Mouse (Mus musculus): Measurements from ENCODE around the gene Stk32c.

Gene Stk32c

GRCm38 (mm10) chr7:139197022-139197421, 16.1 kb downstream of the Stk32c start:
- no peak for DNase-seq (ENCODE audit: low spot score)

- DNase-seq (ENCODE audit: low spot score), result no peak
These were observed 21.5 kb downstream of the Stk32c start for GRCm38 (mm10) chr7:139191619-139192018.

GRCm38 (mm10) chr7:139190616-139191015, 22.5 kb downstream of the Stk32c start:
- DNase-seq (ENCODE audit: low spot score), result no peak

GRCm38 (mm10) chr7:139188634-139189207, 24.4 kb downstream of the Stk32c start:
- no peak for DNase-seq (ENCODE audit: low spot score)

- DNase-seq (ENCODE audit: low spot score), result peak; percentile 62
These were observed 25.1 kb downstream of the Stk32c start for GRCm38 (mm10) chr7:139187771-139188633.

- no peak for DNase-seq (ENCODE audit: low spot score)
These were observed 25.8 kb downstream of the Stk32c start for GRCm38 (mm10) chr7:139187277-139187676.

GRCm38 (mm10) chr7:139186436-139186835, 26.7 kb downstream of the Stk32c start:
- no peak for DNase-seq (ENCODE audit: low spot score)

- no peak for DNase-seq (ENCODE audit: low spot score)
These were observed 27.1 kb downstream of the Stk32c start for GRCm38 (mm10) chr7:139185971-139186370.

GRCm38 (mm10) chr7:139184846-139185245, 28.3 kb downstream of the Stk32c start:
- no peak for DNase-seq (ENCODE audit: low spot score)

- DNase-seq (ENCODE audit: low spot score), result no peak
These were observed 28.7 kb downstream of the Stk32c start for GRCm38 (mm10) chr7:139184396-139184795.

GRCm38 (mm10) chr7:139180058-139180457, 33.0 kb downstream of the Stk32c start:
- no peak for DNase-seq (ENCODE audit: low spot score)

- no peak for DNase-seq (ENCODE audit: low spot score)
These were observed 33.8 kb downstream of the Stk32c start for GRCm38 (mm10) chr7:139179299-139179698.

GRCm38 (mm10) chr7:139169143-139169542, 44.0 kb downstream of the Stk32c start:
- no peak for DNase-seq (ENCODE audit: low spot score)

- no peak for DNase-seq (ENCODE audit: low spot score)
These were observed 48.7 kb downstream of the Stk32c start for GRCm38 (mm10) chr7:139164410-139164809.

GRCm38 (mm10) chr7:139158956-139159355, 54.2 kb downstream of the Stk32c start:
- DNase-seq (ENCODE audit: low spot score), result no peak

- DNase-seq (ENCODE audit: low spot score), result no peak
These were observed 54.6 kb downstream of the Stk32c start for GRCm38 (mm10) chr7:139158549-139158948.

- DNase-seq (ENCODE audit: low spot score), result no peak
These were observed 55.6 kb downstream of the Stk32c start for GRCm38 (mm10) chr7:139157541-139157940.

- peak; percentile 62 for DNase-seq (ENCODE audit: low spot score)
These were observed 56.6 kb downstream of the Stk32c start for GRCm38 (mm10) chr7:139156341-139157058.

- peak; percentile 18 for DNase-seq (ENCODE audit: low spot score)
These were observed 60.2 kb downstream of the Stk32c start for GRCm38 (mm10) chr7:139152927-139153326.

GRCm38 (mm10) chr7:139151116-139151515, 62.0 kb downstream of the Stk32c start:
- no peak for DNase-seq (ENCODE audit: low spot score)

- no peak for DNase-seq (ENCODE audit: low spot score)
These were observed 63.7 kb downstream of the Stk32c start for GRCm38 (mm10) chr7:139149373-139149772.

- no peak for DNase-seq (ENCODE audit: low spot score)
These were observed 65.7 kb downstream of the Stk32c start for GRCm38 (mm10) chr7:139147360-139147759.

- no peak for DNase-seq (ENCODE audit: low spot score)
These were observed 67.2 kb downstream of the Stk32c start for GRCm38 (mm10) chr7:139145891-139146290.

Data from lung, postnatal 25 days (tissue).